Mouse (Mus musculus) mammary gland, adult 2 months (tissue): ENCODE measurements around the gene Slc25a1. TPM values are rescaled to one million over a fixed set of nuclear protein-coding genes. Genes with fewer than 3 reads are reported as not detected.

Experiments
- polyA plus RNA-seq: library from polyadenylated mRNA; depleted of rRNA; stranded (reverse); fragments of >200 nt; gene quantifications from 2 replicates; pipeline ENCODE4 v1.2.3, GENCODE M21; 2012; ENCODE audit warnings: low replicate concordance; rRNA removed

Slc25a1 gene
- polyA plus RNA-seq = 1,302 and 1,655 TPM in 2 replicates

GRCm38 (mm10) chr16:17928087-17928580, at the start of gene Slc25a1:
TSS of gene Slc25a1 (minus strand) at chr16:17928219.

DNA sequence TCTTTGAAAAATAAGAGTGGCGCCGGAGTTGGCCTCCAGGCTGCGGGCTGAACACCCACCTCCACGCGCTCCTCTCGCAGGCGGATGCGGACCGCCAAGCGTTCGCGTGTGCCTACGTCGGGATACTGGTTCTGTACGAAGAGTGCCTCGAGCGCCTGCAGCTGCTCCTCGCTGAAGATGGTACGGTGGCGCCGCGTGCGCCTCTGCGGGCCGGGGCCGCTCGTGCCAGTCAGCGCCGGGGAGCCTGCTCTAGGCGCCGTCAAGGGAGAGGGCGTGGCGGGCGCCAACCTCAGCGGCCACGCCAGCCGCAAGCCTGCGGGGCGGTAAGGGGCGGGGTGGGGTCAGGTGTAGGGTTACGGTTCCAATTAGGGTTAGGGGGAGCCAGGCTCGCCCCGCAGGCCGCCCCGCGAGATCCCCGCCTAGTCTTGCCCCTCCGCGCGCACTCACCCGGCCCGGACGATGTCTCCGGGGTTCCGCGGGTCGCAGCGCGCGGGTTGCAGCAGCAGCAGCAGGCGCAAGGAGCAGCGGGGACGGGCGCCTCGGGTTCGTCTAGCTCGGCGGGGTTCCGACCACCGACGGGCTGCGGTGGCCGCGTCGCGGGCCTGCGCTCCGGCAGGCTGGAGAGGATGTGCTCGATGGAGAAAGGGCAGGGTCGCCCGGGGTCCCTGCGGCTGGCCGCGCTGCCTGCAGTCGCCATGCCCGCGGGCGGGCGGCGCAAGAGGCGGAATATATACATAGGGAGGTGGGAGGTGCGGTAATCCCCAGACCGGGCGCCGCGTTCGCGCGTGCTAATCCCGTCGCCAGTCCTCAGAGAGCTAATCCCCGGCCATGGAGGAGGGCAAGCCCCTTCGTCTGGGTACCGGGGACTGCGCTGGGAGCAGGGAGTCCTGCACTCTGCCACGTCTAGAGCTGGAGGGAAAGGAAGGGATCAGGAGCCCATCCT, 13.4 kb downstream of the Slc25a1 start, which contains the start of gene Gsc2:
Gsc2 (minus strand) TSS at position 753 of the 943 bp plus-strand sequence.

DNA sequence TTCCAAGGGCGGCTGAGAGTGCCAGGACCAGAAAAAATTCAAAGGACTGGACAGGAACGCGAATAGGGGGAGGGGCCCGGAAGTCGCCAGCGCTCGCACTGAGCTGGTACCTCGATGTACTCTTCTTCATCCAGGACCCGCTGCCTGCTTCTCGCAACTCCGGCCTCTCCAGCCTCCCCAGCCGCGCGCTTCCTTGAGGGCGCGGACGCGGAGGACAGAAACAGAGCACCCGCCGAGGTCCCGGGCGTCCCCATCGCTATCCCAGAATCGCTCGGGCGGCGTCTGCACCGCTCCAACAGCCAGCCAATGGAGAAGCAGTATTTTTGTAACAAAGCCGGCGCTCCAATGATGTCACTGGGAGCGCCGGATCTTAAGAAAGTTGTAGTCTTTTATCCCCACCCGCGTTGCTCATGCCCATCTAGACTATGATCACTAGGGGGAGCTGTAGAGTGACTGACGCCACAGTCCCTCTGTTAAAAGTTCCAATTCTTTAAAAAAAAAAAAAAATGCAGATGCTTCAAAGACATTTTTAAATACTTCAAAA, 16.9 kb downstream of the Slc25a1 start, which contains the start of gene Ess2:
Ess2 (minus strand) TSS at position 297 of the 544 bp plus-strand sequence.

DNA sequence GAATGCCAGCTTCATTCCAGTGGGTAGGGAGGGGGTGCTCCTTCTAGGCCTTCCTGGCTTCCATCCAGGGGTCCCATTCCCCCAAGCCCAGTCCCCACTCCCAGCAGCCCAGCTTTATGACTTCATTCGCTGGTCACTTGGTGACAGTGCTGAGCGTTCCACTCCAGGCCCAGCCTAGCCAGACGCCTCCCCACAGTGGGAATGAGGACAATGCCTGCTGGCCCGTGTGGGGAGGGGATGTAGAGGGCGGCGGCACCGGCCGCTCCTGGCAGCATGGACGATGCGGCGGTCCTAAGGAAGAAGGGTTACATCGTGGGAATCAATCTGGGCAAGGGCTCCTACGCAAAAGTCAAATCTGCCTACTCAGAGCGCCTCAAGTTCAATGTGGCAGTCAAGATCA, 29.6 kb downstream of the Slc25a1 start, which contains the start of the genes Dgcr2 and Tssk2:
Dgcr2 (minus strand) TSS at position 101 of the 400 bp plus-strand sequence.
Tssk2 (plus strand) TSS at position 176 of the 400 bp plus-strand sequence.

DNA sequence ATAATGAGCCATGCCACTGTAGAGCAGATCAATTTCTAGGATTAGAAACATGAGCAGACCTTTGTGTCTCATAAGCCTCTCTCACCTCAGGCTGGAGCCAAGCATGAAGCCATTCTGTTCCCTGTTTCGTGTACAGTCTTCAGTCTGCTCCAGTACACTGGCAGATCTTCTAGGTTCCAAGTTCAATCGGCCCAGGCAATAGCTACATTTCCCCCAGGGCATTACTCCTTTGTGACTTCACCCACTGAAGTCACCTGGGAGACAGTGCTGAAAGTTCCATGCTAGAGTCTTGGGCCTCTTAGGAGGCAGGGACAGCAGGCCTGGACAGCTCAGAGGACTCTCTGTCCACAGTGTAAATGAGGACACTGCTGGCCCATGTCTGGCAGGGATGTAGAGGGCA, 34.1 kb downstream of the Slc25a1 start, which contains the start of gene Tssk1:
Tssk1 (plus strand) TSS at position 301 of the 400 bp plus-strand sequence.

GRCm38 (mm10) chr16:17891567-17891959, 36.5 kb downstream of the Slc25a1 start, which contains the start of gene Gm20518:
TSS of gene Gm20518 (minus strand) at chr16:17891671.

Other genes starting within 250 kb of the Slc25a1 start
- gene Med15, start 195.3 kb downstream of the Slc25a1 start, polyA plus RNA-seq = 107 and 152 TPM in 2 replicates
- 66.6 and 67.6 TPM in 2 replicates for gene Klhl22, start 168.6 kb downstream of the Slc25a1 start, polyA plus RNA-seq
- 36.3 and 97.6 TPM in 2 replicates for gene Scarf2, start 130.9 kb downstream of the Slc25a1 start, polyA plus RNA-seq
- 0.12 TPM in 1 of 2 replicates, not detected in the other for gene B830017H08Rik, start 95.1 kb downstream of the Slc25a1 start, polyA plus RNA-seq
- 8.6 and 10.7 TPM in 2 replicates for gene Car15, start 89.9 kb downstream of the Slc25a1 start, polyA plus RNA-seq
- gene Gm20518, start 36.5 kb downstream of the Slc25a1 start, polyA plus RNA-seq = 1.3 and 1.9 TPM in 2 replicates
- 0.04 TPM in 2 replicates for gene Tssk1, start 34.0 kb downstream of the Slc25a1 start, polyA plus RNA-seq
- 134 and 177 TPM in 2 replicates for gene Dgcr2, start 29.7 kb downstream of the Slc25a1 start, polyA plus RNA-seq
- gene Tssk2, start 29.6 kb downstream of the Slc25a1 start, polyA plus RNA-seq = not detected in 2 replicates
- gene Ess2, start 16.9 kb downstream of the Slc25a1 start, polyA plus RNA-seq = 25.5 and 28.3 TPM in 2 replicates
- 0.10 TPM in 1 of 2 replicates, not detected in the other for gene Gsc2, start 13.2 kb downstream of the Slc25a1 start, polyA plus RNA-seq
- 0.40 TPM in 1 of 2 replicates, not detected in the other for gene Vpreb2, start 52.2 kb upstream of the Slc25a1 start, polyA plus RNA-seq
- 71.8 and 85.8 TPM in 2 replicates for gene Dgcr6, start 124.6 kb upstream of the Slc25a1 start, polyA plus RNA-seq
- 42.6 and 42.8 TPM in 2 replicates for gene Prodh, start 162.0 kb upstream of the Slc25a1 start, polyA plus RNA-seq
- 8.8 and 17.1 TPM in 2 replicates for gene Rtn4r, start 199.4 kb upstream of the Slc25a1 start, polyA plus RNA-seq